Mouse (Mus musculus): ENCODE measurements around the gene Evpl. TPM values are rescaled to one million over a fixed set of nuclear protein-coding genes. Genes with fewer than 3 reads are reported as not detected.
"Not testable (repeated sequence)": the region's sequence is repeated elsewhere in the genome, so short reads cannot be mapped to it uniquely, and the experiment has no call there.

Gene Evpl
- polyA plus RNA-seq (2015; fragmentation: Nextera tagmentation; extraction: Ambion mirVana), result 1.5 and 2.0 TPM in 2 replicates

- DNase-seq (ENCODE audit: low spot score), result peak; percentile 86
Measured at GRCm38 (mm10) chr11:116237742-116238395, at the start of gene Evpl. Gene Evpl (minus strand): TSS chr11:116238077.

GRCm38 (mm10) chr11:116287351-116287750, 49.5 kb upstream of the Evpl start:
- no peak for DNase-seq (ENCODE audit: low spot score)

DNA sequence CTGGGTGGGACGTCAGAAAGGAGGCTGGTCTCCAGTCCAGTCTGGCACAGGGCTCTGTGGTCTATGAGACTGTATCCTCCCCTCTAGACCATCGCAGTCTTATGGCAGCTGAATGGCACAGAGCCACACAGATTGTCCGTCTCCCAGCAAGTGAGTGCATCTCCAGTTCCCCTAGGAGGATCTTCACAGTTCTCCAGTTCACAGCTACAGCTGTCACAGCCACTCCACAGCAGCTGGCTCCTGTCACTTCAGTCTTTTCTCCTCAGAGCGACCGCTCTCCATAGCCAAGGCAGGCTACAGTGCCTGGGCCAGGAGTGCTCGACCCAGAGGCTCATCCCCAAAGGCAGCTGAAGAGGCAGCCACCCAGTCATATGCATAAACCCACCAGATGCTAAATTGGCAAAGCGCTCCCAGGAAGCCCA, 47.9 kb upstream of the Evpl start:
- DNase-seq (ENCODE audit: low spot score), result no peak

GRCm38 (mm10) chr11:116283982-116284381, 46.1 kb upstream of the Evpl start:
- no peak for DNase-seq (ENCODE audit: low spot score)

DNA sequence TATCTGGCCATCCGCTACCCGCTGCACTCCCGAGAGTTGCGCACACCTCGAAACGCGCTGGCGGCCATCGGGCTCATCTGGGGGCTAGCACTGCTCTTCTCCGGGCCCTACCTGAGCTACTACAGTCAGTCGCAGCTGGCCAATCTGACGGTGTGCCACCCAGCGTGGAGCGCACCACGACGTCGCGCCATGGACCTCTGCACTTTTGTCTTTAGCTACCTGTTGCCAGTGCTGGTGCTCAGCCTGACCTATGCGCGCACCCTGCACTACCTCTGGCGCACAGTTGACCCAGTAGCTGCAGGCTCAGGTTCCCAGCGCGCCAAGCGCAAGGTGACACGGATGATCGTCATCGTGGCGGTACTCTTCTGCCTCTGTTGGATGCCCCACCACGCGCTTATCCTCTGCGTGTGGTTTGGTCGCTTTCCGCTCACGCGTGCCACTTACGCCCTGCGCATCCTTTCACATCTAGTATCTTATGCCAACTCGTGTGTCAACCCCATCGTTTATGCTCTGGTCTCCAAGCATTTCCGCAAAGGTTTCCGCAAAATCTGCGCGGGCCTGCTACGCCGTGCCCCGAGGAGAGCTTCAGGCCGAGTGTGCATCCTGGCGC, 45.1 kb upstream of the Evpl start:
- DNase-seq (ENCODE audit: low spot score), result no peak

GRCm38 (mm10) chr11:116282089-116282488, 44.2 kb upstream of the Evpl start:
- no peak for DNase-seq (ENCODE audit: low spot score)

GRCm38 (mm10) chr11:116281671-116282070, 43.8 kb upstream of the Evpl start:
- DNase-seq (ENCODE audit: low spot score), result no peak

- no peak for DNase-seq (ENCODE audit: low spot score)
Measured at GRCm38 (mm10) chr11:116280751-116281663, 43.1 kb upstream of the Evpl start, which contains the start of gene Galr2. Gene Galr2 (plus strand): TSS chr11:116280939.

DNA sequence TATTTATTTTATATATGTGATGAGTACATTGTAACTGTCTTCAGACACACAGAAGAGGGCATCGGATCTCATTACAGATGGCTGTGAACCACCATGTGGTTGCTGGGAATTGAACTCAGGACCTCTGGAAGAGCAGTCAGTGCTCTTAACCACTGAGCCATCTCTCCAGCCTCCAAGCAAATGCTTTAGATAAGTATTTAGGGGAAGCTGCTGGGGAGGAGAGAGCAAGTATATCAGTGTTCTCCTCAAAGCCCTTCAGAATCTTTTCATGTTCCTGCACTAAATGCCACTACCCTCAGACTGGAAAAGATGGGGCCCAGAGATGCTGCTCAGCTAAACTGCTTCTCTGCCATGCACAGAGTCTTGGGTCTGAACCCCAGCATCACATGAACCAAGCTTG, 39.3 kb upstream of the Evpl start:
- DNase-seq (ENCODE audit: low spot score), result not testable (repeated sequence)

GRCm38 (mm10) chr11:116274045-116274666, 36.3 kb upstream of the Evpl start, which contains the start of gene Srp68:
Gene Srp68 (minus strand): TSS chr11:116274217.
- peak; percentile 90 for DNase-seq (ENCODE audit: low spot score)

DNA sequence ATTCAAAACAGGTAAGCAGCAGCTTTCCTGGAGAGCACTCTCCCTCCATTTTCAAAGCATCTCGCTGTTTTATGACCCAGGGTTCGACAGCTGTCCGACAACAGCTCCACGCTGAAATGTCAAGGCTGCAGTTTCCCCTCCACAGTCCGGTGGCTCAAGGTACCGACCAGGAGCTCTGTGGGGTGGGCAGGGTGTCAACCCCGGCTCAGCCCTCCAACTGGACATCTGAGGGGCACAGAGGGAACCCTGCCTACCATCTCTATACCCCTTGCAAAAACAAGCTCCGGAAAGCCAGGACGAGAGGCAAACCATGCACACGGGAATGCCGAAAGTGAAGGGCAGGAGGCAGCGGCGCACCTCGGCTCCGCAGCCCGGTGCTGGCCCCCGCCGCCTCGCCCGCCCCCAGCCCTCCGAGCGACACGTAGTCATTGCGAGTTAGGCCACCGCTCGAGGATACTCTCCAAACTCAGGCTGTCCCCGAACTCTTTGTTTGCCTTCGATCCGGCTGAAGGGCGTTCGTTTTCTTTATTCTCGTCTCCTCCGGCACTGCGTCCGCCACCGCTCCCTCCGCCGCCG, 35.7 kb upstream of the Evpl start:
- DNase-seq (ENCODE audit: low spot score), result no peak

DNA sequence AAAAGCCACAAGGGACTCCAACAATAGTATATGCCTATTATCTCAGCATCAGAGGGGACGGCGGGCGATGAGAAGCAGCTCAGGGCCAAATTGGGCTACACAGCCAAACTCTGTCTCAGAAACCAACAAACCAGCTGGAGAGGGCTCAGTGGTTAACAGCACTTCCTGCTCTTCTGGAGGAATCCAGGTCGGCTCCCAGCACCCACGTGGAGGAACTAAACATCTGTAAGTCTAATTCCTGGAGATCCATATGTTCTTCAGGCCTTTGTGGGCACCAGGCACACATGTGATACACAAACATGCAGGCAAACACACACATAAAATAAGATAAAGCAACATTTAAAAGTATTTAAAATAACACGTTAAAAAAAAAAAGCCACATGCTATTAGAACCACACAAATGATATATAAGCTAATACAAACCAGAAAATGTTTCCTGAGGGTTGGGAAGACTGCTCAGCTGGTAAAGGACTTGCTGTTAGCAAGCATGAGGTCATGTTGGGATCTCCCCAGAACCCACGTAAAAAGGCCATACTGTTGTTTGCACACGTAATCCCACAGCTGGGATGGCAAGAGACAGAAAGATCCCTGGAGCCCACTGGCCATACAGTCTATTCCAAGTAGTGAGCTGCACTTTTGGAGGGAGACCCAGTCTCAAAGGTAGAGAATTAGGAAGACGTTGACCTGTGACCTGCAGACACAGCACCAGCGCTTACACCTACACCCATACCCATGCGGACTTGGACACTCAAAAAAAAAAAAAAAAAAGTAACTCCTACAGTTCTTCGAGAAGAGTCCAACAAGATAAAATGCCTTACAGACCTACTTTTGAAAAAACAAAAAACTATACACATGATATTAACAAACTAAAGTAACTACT, 35.0 kb upstream of the Evpl start:
- DNase-seq (ENCODE audit: low spot score), result peak; percentile 14

DNA sequence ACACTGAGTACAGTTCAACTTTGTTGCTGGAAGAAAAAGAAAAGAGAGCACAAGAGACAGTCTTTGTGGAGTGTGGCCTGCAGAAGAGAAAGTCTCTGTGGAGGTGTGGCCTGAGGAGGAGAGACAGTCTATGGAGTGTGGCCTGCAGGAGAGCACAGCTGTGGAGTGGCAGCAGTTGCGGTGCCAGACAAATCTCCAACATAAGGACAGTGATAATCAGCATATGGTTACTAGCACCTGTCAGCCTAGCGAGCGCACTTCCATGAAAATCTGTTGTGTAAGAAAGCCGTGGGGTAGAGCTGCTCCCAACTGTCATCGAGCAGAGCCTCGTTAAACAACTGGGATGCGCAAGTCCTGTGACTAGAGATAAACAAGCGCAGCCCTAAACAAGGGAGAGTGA, 31.7 kb upstream of the Evpl start:
- DNase-seq (ENCODE audit: low spot score), result no peak

DNA sequence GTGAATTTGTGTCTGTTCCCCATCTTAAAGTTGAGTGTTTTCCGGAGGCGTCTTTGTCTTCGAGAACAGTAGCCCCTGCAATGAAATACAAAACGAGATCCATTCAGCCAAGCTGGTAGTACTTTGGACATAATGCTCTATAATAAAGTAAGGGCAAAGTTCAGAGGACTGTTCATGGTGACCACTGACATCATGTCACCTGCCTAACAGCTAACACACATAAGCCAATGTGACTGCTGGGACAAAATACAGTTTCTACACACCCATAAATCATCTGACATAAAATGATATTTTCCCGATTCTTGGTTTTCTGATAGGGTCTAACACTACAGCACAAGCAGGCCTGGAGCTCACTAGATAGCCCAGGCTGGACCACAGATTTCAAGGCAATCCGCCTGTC, 30.4 kb upstream of the Evpl start:
- no peak for DNase-seq (ENCODE audit: low spot score)

DNA sequence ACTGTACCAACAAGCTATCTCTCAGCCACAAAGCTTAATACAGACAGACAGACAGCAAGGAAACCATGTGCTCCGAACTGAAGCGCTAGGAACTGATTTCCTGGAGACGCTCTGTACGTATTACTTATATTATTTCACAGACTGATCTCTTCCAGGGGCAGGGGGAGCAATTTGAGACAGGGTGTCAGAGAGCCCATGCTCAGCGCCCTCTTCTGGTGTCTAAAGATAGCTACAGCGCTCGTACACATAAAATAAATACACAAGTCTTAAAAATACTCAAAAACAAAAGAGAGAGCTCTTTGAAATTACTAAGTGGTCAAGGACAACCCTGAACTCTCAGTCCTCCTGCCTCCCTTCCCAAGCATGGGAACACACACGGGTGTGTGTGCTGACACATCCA, 29.8 kb upstream of the Evpl start:
- peak; percentile 27 for DNase-seq (ENCODE audit: low spot score)

GRCm38 (mm10) chr11:116265850-116266249, 28.0 kb upstream of the Evpl start:
- DNase-seq (ENCODE audit: low spot score), result no peak

- peak; percentile 15 for DNase-seq (ENCODE audit: low spot score)
Measured at GRCm38 (mm10) chr11:116265352-116265751, 27.5 kb upstream of the Evpl start.

DNA sequence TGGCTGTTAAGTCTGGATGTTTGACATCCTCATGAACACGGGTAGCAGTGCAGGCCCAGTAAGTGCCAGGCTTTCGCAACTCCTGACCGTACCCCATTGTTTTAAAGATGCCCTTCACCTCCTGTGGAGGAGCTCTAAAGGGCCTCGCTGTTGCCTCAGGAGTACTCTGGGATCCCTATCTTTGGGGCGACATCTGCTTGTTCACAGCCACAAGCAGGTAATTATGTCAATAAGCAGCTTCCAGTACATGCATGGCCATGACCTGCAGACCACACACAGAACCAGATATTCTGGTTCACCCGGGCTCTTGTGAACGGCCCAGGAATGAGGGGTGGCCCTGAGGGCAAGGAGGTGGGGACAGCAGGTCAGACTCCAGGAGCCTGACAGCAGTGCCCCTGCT, 22.4 kb upstream of the Evpl start:
- no peak for DNase-seq (ENCODE audit: low spot score)

- peak; percentile 65 for DNase-seq (ENCODE audit: low spot score)
Measured at GRCm38 (mm10) chr11:116259461-116259860, 21.6 kb upstream of the Evpl start.
